Mouse (Mus musculus) E14TG2a.4 (cell line): ENCODE measurements around the gene Klf7.

Experiments
- H3K27me3 ChIP-seq: 2 replicates; pipeline ENCODE4 v1.6.1; 2014; ENCODE audit warnings: low read length, control low read depth; ENCODE audit not compliant: insufficient read depth
- H3K36me3 ChIP-seq: 2 replicates; pipeline ENCODE4 v1.6.1; 2014; ENCODE audit warnings: low read length, control low read depth; ENCODE audit not compliant: insufficient read depth
- H3K4me1 ChIP-seq: replicated peaks from 2 replicates; pipeline ENCODE4 v1.6.1; 2014; ENCODE audit warnings: low read depth, low read length, control low read depth
- H3K4me3 ChIP-seq: replicated peaks from 2 replicates; pipeline ENCODE4 v1.5.1; 2014; ENCODE audit warnings: mild to moderate bottlenecking, low read length
- H3K9me3 ChIP-seq: 2 replicates; pipeline ENCODE4 v1.6.1; 2014; ENCODE audit warnings: low read length, control low read depth
- CTCF ChIP-seq: conservative IDR thresholded peaks from 2 replicates; pipeline ENCODE4 v1.5.1; 2014; ENCODE audit warnings: low read length
- NANOG ChIP-seq: IDR thresholded peaks from 2 replicates; pipeline ENCODE4 v1.6.1; 2014; ENCODE audit warnings: borderline replicate concordance, low read length, mixed read lengths
- POU5F1 ChIP-seq: IDR thresholded peaks from 2 replicates; pipeline ENCODE4 v1.6.1; 2014; ENCODE audit warnings: low read length, borderline replicate concordance

The Klf7 gene

GRCm38 (mm10) chr1:64089691-64090090, 32.4 kb downstream of the Klf7 start:
- Histone ChIP-seq H3K36me3 (no peaks in the 10 kb centered on the region), H3K4me1 (peaks cover 12% of the 10 kb centered on the region), H3K9me3 (no peaks in the 10 kb centered on the region), H3K4me3 (no peak overlapping the region), H3K27me3 (no peaks in the 10 kb centered on the region)
- TF ChIP-seq CTCF, result no peak
- TF ChIP-seq POU5F1, result no peak
- no peak for TF ChIP-seq NANOG

GRCm38 (mm10) chr1:64088604-64089320, 33.3 kb downstream of the Klf7 start:
- Histone ChIP-seq H3K4me1 (peaks cover 12% of the 10 kb centered on the region), H3K27me3 (no peaks in the 10 kb centered on the region), H3K9me3 (no peaks in the 10 kb centered on the region), H3K4me3 (no peak overlapping the region), H3K36me3 (no peaks in the 10 kb centered on the region)
- TF ChIP-seq NANOG (no peak), POU5F1 (no peak), CTCF (no peak)

- TF ChIP-seq POU5F1, result no peak
- no peak for TF ChIP-seq CTCF
- no peak for TF ChIP-seq NANOG
- no peaks in the 10 kb centered on the region for H3K27me3 ChIP-seq
Measured at GRCm38 (mm10) chr1:64087657-64088603, 34.2 kb downstream of the Klf7 start.

GRCm38 (mm10) chr1:64085875-64086274, 36.2 kb downstream of the Klf7 start:
- no peak for TF ChIP-seq NANOG
- no peak for TF ChIP-seq CTCF
- no peak for TF ChIP-seq POU5F1
- Histone ChIP-seq H3K9me3 (no peaks in the 10 kb centered on the region), H3K4me1 (peaks cover 12% of the 10 kb centered on the region), H3K36me3 (no peaks in the 10 kb centered on the region), H3K27me3 (no peaks in the 10 kb centered on the region), H3K4me3 (no peak overlapping the region)

More at GRCm38 (mm10) chr1:64087657-64088603, 34.2 kb downstream of the Klf7 start:
- H3K4me1 ChIP-seq, result peaks cover 12% of the 10 kb centered on the region
- H3K36me3 ChIP-seq, result no peaks in the 10 kb centered on the region
- H3K9me3 ChIP-seq, result no peaks in the 10 kb centered on the region
- H3K4me3 ChIP-seq, result no peak overlapping the region

- H3K4me1 ChIP-seq, result peaks cover 12% of the 10 kb centered on the region
Measured at GRCm38 (mm10) chr1:64085361-64085760, 36.7 kb downstream of the Klf7 start.

GRCm38 (mm10) chr1:64084706-64085105, 37.4 kb downstream of the Klf7 start:
- no peak overlapping the region for H3K4me3 ChIP-seq
- TF ChIP-seq NANOG (no peak), POU5F1 (no peak), CTCF (no peak)
- H3K36me3 ChIP-seq, result no peaks in the 10 kb centered on the region
- H3K9me3 ChIP-seq, result no peaks in the 10 kb centered on the region
- H3K27me3 ChIP-seq, result no peaks in the 10 kb centered on the region
- peaks cover 12% of the 10 kb centered on the region for H3K4me1 ChIP-seq

More at GRCm38 (mm10) chr1:64085361-64085760, 36.7 kb downstream of the Klf7 start:
- H3K9me3 ChIP-seq, result no peaks in the 10 kb centered on the region
- TF ChIP-seq NANOG, result no peak
- TF ChIP-seq POU5F1, result no peak
- no peak for TF ChIP-seq CTCF
- no peaks in the 10 kb centered on the region for H3K27me3 ChIP-seq
- no peaks in the 10 kb centered on the region for H3K36me3 ChIP-seq
- H3K4me3 ChIP-seq, result no peak overlapping the region

- peaks cover 7% of the 10 kb centered on the region for H3K9me3 ChIP-seq
- H3K27me3 ChIP-seq, result no peaks in the 10 kb centered on the region
- no peak for TF ChIP-seq NANOG
- no peak for TF ChIP-seq CTCF
- TF ChIP-seq POU5F1, result no peak
- no peak overlapping the region for H3K4me3 ChIP-seq
- peaks cover 14% of the 10 kb centered on the region for H3K4me1 ChIP-seq
- peaks cover 15% of the 10 kb centered on the region; the same call in 1 of the 2 replicates for H3K36me3 ChIP-seq
Measured at GRCm38 (mm10) chr1:64081791-64082190, 40.3 kb downstream of the Klf7 start.

GRCm38 (mm10) chr1:64081217-64081616, 40.9 kb downstream of the Klf7 start:
- H3K9me3 ChIP-seq, result peaks cover 13% of the 10 kb centered on the region
- no peak for TF ChIP-seq NANOG
- no peak for TF ChIP-seq CTCF
- TF ChIP-seq POU5F1, result no peak
- no peak overlapping the region for H3K4me3 ChIP-seq
- H3K27me3 ChIP-seq, result no peaks in the 10 kb centered on the region
- peaks cover 14% of the 10 kb centered on the region for H3K4me1 ChIP-seq
- H3K36me3 ChIP-seq, result peaks cover 20% of the 10 kb centered on the region; the same call in 1 of the 2 replicates
